Mouse (Mus musculus) CD4-positive, CD25-positive, alpha-beta regulatory T cell, adult 4 months (primary cell): ENCODE results near the gene Klk1b8. TPM values are rescaled to one million over a fixed set of nuclear protein-coding genes. Genes with fewer than 3 reads are reported as not detected.
"Not testable (repeated sequence)": the region's sequence is repeated elsewhere in the genome, so short reads cannot be mapped to it uniquely, and the experiment has no call there.

Source experiments
- ATAC-seq: one replicate; pipeline ENCODE4 v1.8.0; 2017
- polyA plus RNA-seq, 2 experiments: library from polyadenylated mRNA; unstranded; fragments of 100-300 nt; shearing (Covaris generic); gene quantifications; one replicate each; pipeline ENCODE4 v1.2.1; 2017

The Klk1b8 gene
- polyA plus RNA-seq = not detected

GRCm38 (mm10) chr7:43950364-43950763 lies at the start of gene Klk1b8:
Klk1b8 (plus strand) TSS chr7:43950664.
- ATAC-seq = no peak

GRCm38 (mm10) chr7:43914821-43915220 lies 35.6 kb upstream of the Klk1b8 start:
- no peak for ATAC-seq

- ATAC-seq = no peak
Measured at GRCm38 (mm10) chr7:43918426-43918825, 32.0 kb upstream of the Klk1b8 start.

DNA sequence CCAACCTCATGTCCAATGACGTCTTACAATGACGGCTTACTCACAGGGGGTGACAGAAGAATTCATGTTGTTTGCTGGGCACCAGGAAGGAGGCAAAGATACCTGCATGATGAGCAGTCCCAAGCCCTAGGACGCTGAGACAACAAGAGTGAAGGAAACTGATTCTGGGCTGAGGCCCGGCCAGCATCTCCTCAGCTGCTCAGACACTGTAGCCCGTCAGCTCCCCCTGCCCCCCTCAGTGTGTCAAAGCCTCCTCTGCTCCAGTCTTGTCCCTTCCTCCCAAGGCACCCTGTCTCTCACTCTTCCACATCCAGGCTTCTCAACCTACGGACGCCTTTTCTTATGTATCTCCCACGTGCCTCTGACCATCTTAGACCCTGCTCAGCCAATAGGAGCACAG lies 31.6 kb upstream of the Klk1b8 start:
- ATAC-seq = no peak

GRCm38 (mm10) chr7:43919559-43920451 lies 30.7 kb upstream of the Klk1b8 start:
- no peak for ATAC-seq

GRCm38 (mm10) chr7:43920582-43920981 lies 29.9 kb upstream of the Klk1b8 start:
- no peak for ATAC-seq

DNA sequence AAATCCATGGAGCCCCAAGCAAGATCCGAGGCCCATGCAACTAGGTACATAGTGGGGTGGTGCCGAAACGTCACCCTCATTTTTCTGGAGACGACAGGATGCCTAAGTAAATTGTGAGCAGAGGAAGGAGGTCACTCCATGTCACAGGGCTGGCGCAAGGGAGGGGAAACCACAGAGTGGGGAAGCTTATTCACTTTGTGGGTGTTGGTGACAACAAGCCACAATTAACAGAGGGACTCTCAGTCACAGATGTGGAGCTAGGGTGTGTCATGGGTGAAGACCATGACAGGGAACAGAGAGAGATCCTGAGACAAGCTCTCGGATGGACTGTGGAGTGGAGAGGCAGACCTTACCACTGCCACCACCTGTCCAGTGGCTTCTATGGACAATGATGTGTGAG lies 29.4 kb upstream of the Klk1b8 start:
- no peak for ATAC-seq

DNA sequence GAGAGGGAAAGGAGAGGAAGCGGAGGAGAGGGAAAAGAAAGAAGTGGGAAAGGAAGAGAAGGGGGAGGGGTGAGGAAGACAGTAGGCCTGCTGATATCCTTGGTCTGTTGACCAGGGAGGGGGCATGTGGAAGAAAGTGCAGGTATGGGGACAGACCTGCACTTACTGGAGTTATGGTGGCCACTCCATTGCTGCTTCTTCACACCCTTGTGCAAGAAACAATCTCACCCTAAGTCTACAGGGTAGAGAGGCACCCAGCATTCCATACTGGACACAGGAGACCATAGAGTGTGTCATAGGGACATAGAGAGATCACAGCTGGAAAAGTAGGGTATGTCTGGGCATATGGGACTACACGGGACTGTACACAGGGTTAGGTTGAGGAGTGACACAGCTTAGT lies 28.5 kb upstream of the Klk1b8 start:
- ATAC-seq = no peak

DNA sequence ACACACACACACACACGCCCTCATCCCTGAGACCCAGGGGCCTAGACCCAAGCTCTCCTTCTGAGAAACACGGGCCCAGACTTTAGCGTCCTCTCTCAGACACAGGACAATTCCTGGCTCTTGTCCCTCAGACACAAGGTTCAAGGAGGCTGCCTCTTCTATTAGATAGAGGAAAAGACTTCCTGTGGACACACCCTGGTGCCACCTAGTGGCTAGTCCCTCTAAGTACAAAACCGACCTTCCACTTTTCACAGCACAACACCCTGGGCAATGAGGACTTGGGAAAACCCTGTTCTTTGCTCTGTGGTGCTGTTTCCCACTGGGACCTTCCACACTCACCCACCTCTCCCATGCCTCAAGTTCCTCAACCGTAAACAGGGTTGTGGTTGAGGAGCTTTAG lies 24.5 kb upstream of the Klk1b8 start:
- ATAC-seq = no peak

GRCm38 (mm10) chr7:43928521-43928920 lies 21.9 kb upstream of the Klk1b8 start:
- ATAC-seq = no peak

GRCm38 (mm10) chr7:43932337-43932736 lies 18.1 kb upstream of the Klk1b8 start:
- ATAC-seq = no peak

DNA sequence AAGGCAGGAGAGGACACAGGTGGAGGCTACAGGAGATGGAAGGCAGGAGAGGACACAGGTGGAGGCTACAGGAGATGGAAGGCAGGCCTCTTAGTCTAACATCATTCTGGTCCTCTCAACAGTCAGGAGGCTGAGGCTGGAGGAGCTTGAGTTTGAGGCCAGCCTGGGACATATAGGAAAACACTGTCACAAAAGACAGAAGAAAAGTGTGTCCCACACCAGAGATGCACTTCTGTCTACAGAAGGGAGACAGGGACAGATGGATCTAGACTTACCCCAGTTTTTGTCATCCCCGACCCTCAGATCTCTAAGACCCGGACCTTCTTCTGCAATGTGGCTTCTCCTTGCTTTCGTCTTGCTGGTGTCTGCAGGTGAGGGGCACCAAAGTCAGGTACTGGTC lies 17.0 kb upstream of the Klk1b8 start, which contains the start of gene Klk15:
TSS of gene Klk15 (plus strand) at position 301 of the 400 bp plus-strand sequence.
- no peak for ATAC-seq

GRCm38 (mm10) chr7:43934747-43935146 lies 15.7 kb upstream of the Klk1b8 start:
- no peak for ATAC-seq

DNA sequence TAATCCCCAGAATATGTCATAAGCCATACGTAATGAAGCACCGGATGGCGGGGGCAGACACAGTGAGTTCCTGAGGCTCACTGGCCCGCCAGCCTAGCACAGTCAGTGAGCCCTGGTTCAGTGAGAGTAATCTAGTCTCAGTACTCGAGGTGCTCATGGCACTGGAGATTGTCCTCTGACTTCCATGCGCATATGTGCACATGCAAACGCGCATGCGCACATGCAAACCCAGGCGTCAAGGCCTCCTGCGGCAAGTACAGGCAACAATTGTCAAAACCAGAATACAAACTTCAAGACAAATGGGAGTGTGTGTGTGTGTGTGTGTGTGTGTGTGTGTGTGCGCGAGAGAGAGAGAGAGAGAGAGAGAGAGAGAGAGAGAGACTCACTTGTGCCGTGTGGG lies 13.9 kb upstream of the Klk1b8 start:
- ATAC-seq = no peak

DNA sequence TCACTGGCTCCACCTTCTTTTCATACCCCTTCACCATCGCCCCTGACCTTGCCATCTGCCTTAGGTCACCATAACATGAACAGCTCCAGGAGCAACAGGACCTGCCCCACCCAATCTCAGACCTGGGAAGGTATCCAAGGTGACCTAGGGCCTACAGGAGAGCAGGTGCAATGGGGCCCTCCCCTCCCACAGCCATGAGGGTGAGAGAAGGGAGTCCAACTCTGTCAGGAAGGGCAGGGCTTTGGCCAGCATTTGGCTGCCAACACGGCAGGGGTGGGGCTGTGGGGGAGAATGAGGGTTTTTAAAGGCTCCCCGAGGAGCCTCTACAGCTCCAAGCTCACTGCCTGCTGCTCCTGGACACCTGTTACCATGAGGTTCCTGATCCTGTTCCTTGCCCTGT lies 8.2 kb upstream of the Klk1b8 start:
- ATAC-seq = not testable (repeated sequence)

DNA sequence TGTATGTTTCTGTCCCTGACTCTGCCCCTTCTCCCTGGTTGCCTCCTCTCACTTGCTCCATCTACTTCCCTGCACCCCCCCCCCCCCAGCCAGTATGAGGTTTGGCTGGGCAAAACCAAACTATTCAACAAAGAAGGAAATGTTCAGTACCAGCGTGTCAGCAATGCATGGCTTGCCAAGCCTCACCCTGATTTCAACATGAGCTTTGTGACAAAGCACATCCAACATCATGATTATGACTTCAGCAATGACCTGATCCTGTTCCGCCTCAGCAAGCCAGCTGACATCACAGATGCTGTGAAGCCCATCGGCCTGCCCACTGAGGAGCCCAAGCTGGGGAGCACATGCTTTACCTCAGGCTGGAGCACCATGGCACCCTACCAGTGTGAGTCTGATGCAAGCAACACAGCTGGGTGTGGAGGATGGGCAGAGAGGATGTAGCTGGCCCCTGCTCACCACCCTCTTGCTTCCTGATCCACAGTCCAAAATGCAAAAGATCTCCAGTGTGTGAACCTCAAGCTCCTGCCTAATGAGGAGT lies 5.7 kb upstream of the Klk1b8 start:
- no peak for ATAC-seq

GRCm38 (mm10) chr7:43952703-43953102 lies 2.2 kb downstream of the Klk1b8 start:
- ATAC-seq = no peak

- ATAC-seq = no peak
Measured at GRCm38 (mm10) chr7:43966451-43966850, 16.0 kb downstream of the Klk1b8 start, which contains the start of gene Klk1b1. Klk1b1 (plus strand) TSS chr7:43966751.

DNA sequence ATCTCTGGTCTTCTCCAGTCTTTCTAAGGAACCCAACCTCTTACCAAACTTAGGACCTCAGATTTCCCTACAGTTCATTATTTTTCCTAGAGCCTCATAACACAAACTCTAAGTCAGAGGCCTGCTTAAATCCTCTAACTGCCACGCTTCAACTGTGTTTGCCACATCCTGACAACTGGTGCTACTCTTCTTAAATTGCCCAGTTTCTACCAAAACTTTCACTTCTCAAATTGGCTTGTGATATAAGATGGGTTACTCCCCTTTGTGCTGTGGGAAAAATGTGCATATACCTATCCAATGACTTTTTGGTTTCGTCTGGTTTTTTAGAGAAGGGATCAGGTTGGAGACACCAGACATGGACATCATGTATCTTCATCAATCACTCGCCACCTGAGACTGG lies 16.6 kb downstream of the Klk1b8 start:
- ATAC-seq = no peak

- no peak for ATAC-seq
Measured at GRCm38 (mm10) chr7:43967612-43968011, 17.1 kb downstream of the Klk1b8 start.

- not testable (repeated sequence) for ATAC-seq
Measured at GRCm38 (mm10) chr7:43975761-43976160, 25.3 kb downstream of the Klk1b8 start, which contains the start of gene Klk1b9. Klk1b9 (plus strand) TSS chr7:43976061.

GRCm38 (mm10) chr7:43985657-43986056 lies 35.2 kb downstream of the Klk1b8 start:
- ATAC-seq = no peak

DNA sequence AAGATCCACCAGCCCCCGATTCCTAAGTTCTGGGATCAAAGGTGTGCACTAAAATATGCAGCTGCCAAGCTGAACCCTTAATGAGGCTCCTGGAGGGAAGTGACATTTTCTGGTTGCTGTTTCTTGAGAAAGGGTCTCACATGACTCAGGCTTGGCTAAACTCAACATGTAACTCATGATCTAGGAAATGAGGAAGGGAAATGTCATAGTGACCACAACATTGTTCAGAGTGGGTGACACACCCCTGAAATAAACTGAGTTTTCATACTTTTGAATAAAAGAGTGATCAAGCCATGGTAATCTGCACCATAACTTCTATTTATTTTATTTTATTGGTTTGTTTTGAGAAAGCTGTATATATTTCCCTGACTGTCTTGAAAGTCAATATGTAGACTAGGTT lies 44.4 kb downstream of the Klk1b8 start:
- ATAC-seq = not testable (repeated sequence)

DNA sequence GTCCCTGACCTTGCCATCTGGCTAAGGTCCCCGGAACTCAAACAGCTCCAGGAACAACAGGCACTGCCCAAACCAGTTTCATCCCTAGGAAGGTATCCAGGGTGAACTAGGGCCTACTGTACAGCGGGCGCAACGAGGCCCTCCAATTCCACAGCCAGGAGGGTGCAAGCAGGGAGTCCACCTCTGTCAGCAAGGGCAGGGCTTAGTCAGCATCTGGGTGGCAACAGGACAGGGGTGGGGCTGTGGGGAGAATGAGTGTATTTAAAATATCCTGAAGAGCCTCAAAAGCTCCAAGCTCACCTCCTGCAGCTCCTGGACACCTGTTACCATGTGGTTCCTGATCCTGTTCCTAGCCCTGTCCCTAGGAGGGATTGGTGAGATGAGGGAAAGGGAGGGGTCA lies 45.1 kb downstream of the Klk1b8 start, which contains the start of gene Klk1b11:
TSS of gene Klk1b11 (plus strand) at position 301 of the 400 bp plus-strand sequence.
- not testable (repeated sequence) for ATAC-seq
